Mouse (Mus musculus) naive thymus-derived CD4-positive, alpha-beta T cell, adult 5 months (primary cell): ENCODE results near the gene Vmn1r42. TPM values are rescaled to one million over a fixed set of nuclear protein-coding genes. Genes with fewer than 3 reads are reported as not detected.

Source experiments
- polyA plus RNA-seq: library from polyadenylated mRNA; unstranded; fragments of 100-300 nt; shearing (Covaris generic); gene quantifications from one replicate; pipeline ENCODE4 v1.2.1, GENCODE M21; 2017

The Vmn1r42 gene
- polyA plus RNA-seq, result not detected

DNA sequence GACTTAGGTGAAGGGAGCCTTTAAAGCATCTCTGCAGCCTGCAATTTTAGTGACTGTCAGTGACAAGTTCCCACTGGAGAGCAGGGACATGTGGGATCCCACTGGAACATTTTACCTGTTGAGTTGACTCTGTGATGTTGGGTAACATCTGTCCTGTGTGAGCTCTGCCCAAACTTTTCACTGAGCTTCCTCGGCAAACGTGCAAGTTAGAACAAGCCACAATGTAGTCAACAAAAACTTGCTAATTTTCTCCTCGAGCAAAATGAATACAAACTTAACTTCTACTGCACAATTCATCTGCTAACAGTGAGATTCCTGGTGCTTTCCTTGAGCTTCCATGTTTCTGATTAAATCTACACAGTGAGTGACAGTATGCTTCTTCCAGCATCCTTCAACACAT lies at the start of gene Vmn1r42, which contains the start of gene Vmn1r43:
Vmn1r42 (minus strand) TSS at position 101 of the 400 bp plus-strand sequence.
Vmn1r43 (minus strand) TSS at position 101 of the 400 bp plus-strand sequence.

DNA sequence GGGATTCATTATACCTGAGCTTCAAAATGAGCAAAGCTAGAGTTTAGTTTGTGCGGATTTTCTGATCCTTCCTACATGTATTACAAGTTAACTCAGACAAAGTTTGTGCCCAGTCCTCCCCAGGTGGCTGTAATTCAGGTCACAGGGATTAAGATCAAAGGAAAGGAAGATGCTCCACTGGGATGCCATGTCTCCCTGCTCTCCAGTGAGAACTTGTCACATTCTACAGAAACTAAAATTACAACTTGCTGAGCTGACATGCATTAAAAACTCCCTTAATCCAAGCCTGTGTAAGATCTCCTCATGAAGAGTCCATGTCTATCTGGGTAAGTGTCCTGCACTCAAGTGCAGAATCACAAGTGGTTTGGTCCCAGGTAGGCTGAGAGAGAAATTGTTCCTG lies 7.1 kb upstream of the Vmn1r42 start, which contains the start of gene Vmn1r44:
Vmn1r44 (plus strand) TSS at position 301 of the 400 bp plus-strand sequence.

Other genes with a start within 250 kb of the Vmn1r42 start
- gene Txnrd3, start 232.4 kb downstream of the Vmn1r42 start, polyA plus RNA-seq, result 8.5 TPM
- gene Vmn1r40, start 168.9 kb downstream of the Vmn1r42 start, polyA plus RNA-seq, result not detected
- not detected for gene Vmn1r41, start 135.6 kb downstream of the Vmn1r42 start, polyA plus RNA-seq
- gene Vmn1r43, start within 50 bp of the Vmn1r42 start, polyA plus RNA-seq, result not detected
- not detected for gene Vmn1r44, start 7.2 kb upstream of the Vmn1r42 start, polyA plus RNA-seq
- not detected for gene Vmn1r45, start 64.2 kb upstream of the Vmn1r42 start, polyA plus RNA-seq
- not detected for gene Vmn1r46, start 92.9 kb upstream of the Vmn1r42 start, polyA plus RNA-seq
- not detected for gene Vmn1r47, start 139.7 kb upstream of the Vmn1r42 start, polyA plus RNA-seq
- not detected for gene Vmn1r48, start 160.4 kb upstream of the Vmn1r42 start, polyA plus RNA-seq
- 0.05 TPM for gene Vmn1r49, start 202.1 kb upstream of the Vmn1r42 start, polyA plus RNA-seq
- not detected for gene Vmn1r50, start 225.0 kb upstream of the Vmn1r42 start, polyA plus RNA-seq
- not detected for gene Vmn1r51, start 246.2 kb upstream of the Vmn1r42 start, polyA plus RNA-seq